Mouse (Mus musculus): Measurements from ENCODE around the gene Gm21518.
"Not testable (repeated sequence)": the region's sequence is repeated elsewhere in the genome, so short reads cannot be mapped to it uniquely, and the experiment has no call there.

Gene Gm21518

DNA sequence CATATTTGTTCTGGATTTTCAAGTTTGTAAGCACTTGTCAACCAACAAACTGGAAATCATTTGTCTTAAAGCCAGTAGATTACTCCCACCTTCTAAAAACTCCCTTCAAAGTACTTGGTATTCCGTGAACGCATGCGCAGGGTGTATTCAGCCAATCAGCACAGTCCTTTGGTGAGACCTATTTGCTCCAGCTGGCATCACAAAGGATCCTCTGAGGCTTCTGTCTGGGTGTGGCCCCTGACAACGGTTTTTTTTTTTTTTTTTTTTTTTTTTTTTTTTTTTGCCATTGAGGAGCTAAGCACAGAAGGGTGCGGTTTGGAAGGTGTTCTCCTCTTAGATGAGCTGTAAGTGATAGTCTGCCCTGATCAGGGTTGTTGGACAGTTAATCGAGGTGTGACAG lies at the start of gene Gm21518:
Gm21518 (plus strand) TSS at position 301 of the 400 bp plus-strand sequence.
- DNase-seq (ENCODE audit: low read depth) = not testable (repeated sequence)
